In the genomic region with DNA sequence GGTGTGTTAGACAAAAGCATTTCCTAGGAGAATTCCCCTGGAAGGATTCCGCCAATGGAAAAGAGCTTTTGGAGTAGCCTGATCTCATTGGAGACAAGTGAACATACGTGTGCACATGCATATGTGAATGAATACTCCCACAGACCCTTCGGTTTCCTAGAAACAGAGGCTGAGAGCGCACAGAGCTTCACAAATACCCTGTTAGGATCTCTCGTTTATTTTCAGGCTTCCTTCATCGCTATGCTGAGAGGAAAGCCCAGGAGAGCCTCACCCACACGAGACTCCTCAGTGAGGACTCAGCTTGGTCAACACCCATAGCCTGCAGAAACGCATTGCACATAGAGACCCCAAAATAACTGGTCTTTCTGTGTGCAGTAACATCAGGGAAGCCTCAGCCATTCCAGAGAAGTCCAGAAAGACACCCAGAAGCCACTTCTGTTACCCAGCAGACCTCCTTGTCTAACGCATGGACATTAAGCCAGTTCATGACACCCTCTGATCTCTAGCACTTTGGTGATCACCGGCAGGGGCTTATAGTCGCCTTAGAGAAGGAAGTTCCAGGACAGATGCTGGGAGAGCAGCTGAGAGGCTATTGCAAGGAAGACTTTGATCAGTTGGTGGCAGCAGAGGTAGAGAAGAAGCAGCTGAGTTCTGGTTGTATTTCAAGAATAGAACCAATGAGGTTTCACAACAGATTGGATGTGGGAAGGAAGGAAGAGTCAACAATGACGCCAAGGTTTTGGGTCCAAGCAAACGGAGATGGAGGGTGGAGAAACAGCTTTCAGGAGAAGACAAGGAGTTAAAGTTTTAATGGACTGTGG, we compare ENCODE assay signal across 10 mouse cellular contexts. TPM values are rescaled to one million over a fixed set of nuclear protein-coding genes. Genes with fewer than 3 reads are reported as not detected.
DNase-seq lines count a peak whose midpoint lies in the region; ATAC-seq and TF ChIP-seq lines count a peak whose summit lies in the region.
"Had no signal": no experiment of that assay in that cellular context is flagged by ENCODE, and none has a peak within 500 bp of the region (broad histone marks: within the 10 kb centered on the region; RNA-seq: fewer than 3 reads in every experiment).

No protein-coding gene starts in this region.

- H3K27me3 ChIP-seq in forebrain, postnatal 0 days (ENCODE audit: insufficient read depth, low read length), result no peaks in the 10 kb centered on the region
- no peaks in the 10 kb centered on the region for H3K27me3 ChIP-seq in lung, embryonic 16.5 days (ENCODE audit: control insufficient read depth, insufficient read depth, low read depth, low read length)
- H3K27me3 ChIP-seq: embryonic facial prominence, embryonic 13.5 days had no signal

- TF ChIP-seq CTCF in forebrain, postnatal 0 days (IDR thresholded peaks at IDR 0.05; ENCODE audit: low read depth), result peak; percentile 62

- H3K9ac ChIP-seq in forebrain, postnatal 0 days, result no peak overlapping the region; the same call in 1 of the 2 replicates
- H3K9ac ChIP-seq in lung, embryonic 16.5 days (ENCODE audit: low read length), result no peak overlapping the region
- H3K9ac ChIP-seq: embryonic facial prominence, embryonic 13.5 days had no signal

- 51% methylated on average over 13 of the region's 13 CpGs for WGBS in forebrain, postnatal 0 days
- WGBS in lung, embryonic 16.5 days, result 50% methylated on average over 13 of the region's 13 CpGs

- peak; percentile 88 for ATAC-seq in forebrain, postnatal 0 days
- peak; percentile 22; the same call in 1 of the 2 replicates for ATAC-seq in lung, embryonic 16.5 days (ENCODE audit: low read depth)

- H3K4me2 ChIP-seq in forebrain, postnatal 0 days (ENCODE audit: low read depth), result peak overlapping the region; percentile 34
- H3K4me2 ChIP-seq in lung, embryonic 16.5 days (ENCODE audit: low read depth, low read length), result no peak overlapping the region
- H3K4me2 ChIP-seq: embryonic facial prominence, embryonic 13.5 days had no signal

- no peaks in the 10 kb centered on the region for H3K9me3 ChIP-seq in forebrain, postnatal 0 days (ENCODE audit: low read length)
- H3K9me3 ChIP-seq in lung, embryonic 16.5 days (ENCODE audit: control insufficient read depth, low read length), result no peaks in the 10 kb centered on the region
- H3K9me3 ChIP-seq: embryonic facial prominence, embryonic 13.5 days; megakaryocyte, embryonic 14.5 days had no signal

- H3K4me3 ChIP-seq in forebrain, postnatal 0 days (ENCODE audit: low read depth, low read length), result no peak overlapping the region
- no peak overlapping the region for H3K4me3 ChIP-seq in lung, embryonic 16.5 days (ENCODE audit: low read length)
- H3K4me3 ChIP-seq: embryonic facial prominence, embryonic 13.5 days; megakaryocyte, embryonic 14.5 days had no signal

- DNase-seq in adrenal gland, postnatal 14 days, result peak; percentile 34
- no peak for DNase-seq in adrenal gland, adult 18-20 months (ENCODE audit: low spot score in 2 of 2)
- peak; percentile 75 for DNase-seq in 3T3-L1 (ENCODE audit: low read depth, low spot score)
- DNase-seq in forebrain, postnatal 0 days, result peak; percentile 64
- peak; percentile 61 for DNase-seq in kidney, adult 9 months
- peak; percentile 7 for DNase-seq in skeletal muscle tissue, adult 2 months (ENCODE audit: low read depth, low spot score)
- no peak for DNase-seq in B cell, adult 2 months

- peak overlapping the region; percentile 51 for H3K27ac ChIP-seq in forebrain, postnatal 0 days (ENCODE audit: low read depth, low read length)
- no peak overlapping the region for H3K27ac ChIP-seq in lung, embryonic 16.5 days (ENCODE audit: low read length)
- H3K27ac ChIP-seq: embryonic facial prominence, embryonic 13.5 days had no signal

- no peaks in the 10 kb centered on the region for H3K36me3 ChIP-seq in forebrain, postnatal 0 days (ENCODE audit: insufficient read depth)
- H3K36me3 ChIP-seq in lung, embryonic 16.5 days (ENCODE audit: control insufficient read depth, insufficient read depth, low read length), result no peaks in the 10 kb centered on the region
- H3K36me3 ChIP-seq: embryonic facial prominence, embryonic 13.5 days had no signal

- no peaks in the 10 kb centered on the region for H3K4me1 ChIP-seq in forebrain, postnatal 0 days (ENCODE audit: insufficient read depth)
- H3K4me1 ChIP-seq in lung, embryonic 16.5 days (replicated peaks; ENCODE audit: control insufficient read depth, insufficient read depth, low read length), result no peaks in the 10 kb centered on the region; the same call in 1 of the 2 replicates
- H3K4me1 ChIP-seq: embryonic facial prominence, embryonic 13.5 days; megakaryocyte, embryonic 14.5 days had no signal

RNA-seq across cellular contexts. Expression of gene Gpr156, which starts 58.4 kb away (rescaled TPM):
- 0.26 TPM in 2 replicates for total RNA-seq in adrenal gland, postnatal 14 days (2021)
- under 1 TPM in 1 of 2 experiments, not detected in 1; 0.16 TPM for total RNA-seq in adrenal gland, adult 18-20 months (2021)
- 2.8 and 3.3 TPM in 2 replicates for total RNA-seq in forebrain, postnatal 0 days (2014; rRNA removed)
- polyA plus RNA-seq in forebrain, postnatal 0 days (2015; fragmentation: Nextera tagmentation; extraction: Ambion mirVana), result 1.5 and 2.3 TPM in 2 replicates
- 0.33 and 0.63 TPM in 2 replicates for polyA plus RNA-seq in lung, embryonic 16.5 days (2015; fragmentation: Nextera tagmentation; extraction: Ambion mirVana)

Comparison
In these comparisons a context has a peak if more than half of its experiments do, and no peak if none do; other contexts are left out.
1. DNase-seq: peak in adrenal gland, postnatal 14 days (single experiment), 3T3-L1 (single experiment), forebrain, postnatal 0 days (single experiment), kidney, adult 9 months (single experiment) and skeletal muscle tissue, adult 2 months (single experiment); none in adrenal gland, adult 18-20 months (0 of 2) and B cell, adult 2 months (0 of 2).